Mouse (Mus musculus) right cerebral cortex, postnatal 14 days (tissue): ENCODE results near the gene Eno2.
A peak's percentile ranks its signal among the peaks of the same experiment; 100 is the strongest.
"Not testable (repeated sequence)": the region's sequence is repeated elsewhere in the genome, so short reads cannot be mapped to it uniquely, and the experiment has no call there.

ENCODE experiments used
- DNase-seq: peaks from one replicate; pipeline ENCODE4 v3.0.0; 2022

Eno2 gene

GRCm38 (mm10) chr6:124805341-124806321 lies 36.2 kb upstream of the Eno2 start:
- peak; percentile 98 for DNase-seq

GRCm38 (mm10) chr6:124804341-124804740 lies 34.9 kb upstream of the Eno2 start:
- no peak for DNase-seq

GRCm38 (mm10) chr6:124803691-124804090 lies 34.2 kb upstream of the Eno2 start:
- DNase-seq = not testable (repeated sequence)

- no peak for DNase-seq
These were observed 33.6 kb upstream of the Eno2 start for GRCm38 (mm10) chr6:124803061-124803460.

- not testable (repeated sequence) for DNase-seq
These were observed 32.9 kb upstream of the Eno2 start for GRCm38 (mm10) chr6:124802400-124802799.

- DNase-seq = no peak
These were observed 26.7 kb upstream of the Eno2 start for GRCm38 (mm10) chr6:124796200-124796599.

- DNase-seq = no peak
These were observed 26.3 kb upstream of the Eno2 start for GRCm38 (mm10) chr6:124795781-124796180.

GRCm38 (mm10) chr6:124791911-124792310 lies 22.4 kb upstream of the Eno2 start:
- no peak for DNase-seq

GRCm38 (mm10) chr6:124790121-124790520 lies 20.6 kb upstream of the Eno2 start:
- no peak for DNase-seq

GRCm38 (mm10) chr6:124789519-124789918 lies 20.0 kb upstream of the Eno2 start:
- no peak for DNase-seq

GRCm38 (mm10) chr6:124787722-124788121 lies 18.2 kb upstream of the Eno2 start:
- DNase-seq = no peak

GRCm38 (mm10) chr6:124786756-124787420 lies 17.4 kb upstream of the Eno2 start:
- no peak for DNase-seq

- no peak for DNase-seq
These were observed 13.0 kb upstream of the Eno2 start for GRCm38 (mm10) chr6:124782436-124782835.

GRCm38 (mm10) chr6:124780917-124781316 lies 11.4 kb upstream of the Eno2 start:
- DNase-seq = no peak

GRCm38 (mm10) chr6:124779984-124780416 lies 10.5 kb upstream of the Eno2 start:
- no peak for DNase-seq

GRCm38 (mm10) chr6:124779222-124779983 lies 9.9 kb upstream of the Eno2 start, which contains the start of gene Lrrc23:
TSS of gene Lrrc23 (minus strand) at chr6:124779727.
- DNase-seq = no peak

GRCm38 (mm10) chr6:124770511-124770910 lies 1.0 kb upstream of the Eno2 start:
- DNase-seq = no peak

- DNase-seq = no peak
These were observed 540 bp upstream of the Eno2 start for GRCm38 (mm10) chr6:124770013-124770412.

- DNase-seq = no peak
These were observed 799 bp downstream of the Eno2 start for GRCm38 (mm10) chr6:124768704-124769044.

GRCm38 (mm10) chr6:124767920-124768703 lies 1.4 kb downstream of the Eno2 start:
- DNase-seq = peak; percentile 51

GRCm38 (mm10) chr6:124767536-124767919 lies 1.9 kb downstream of the Eno2 start:
- DNase-seq = no peak

GRCm38 (mm10) chr6:124765951-124766350 lies 3.5 kb downstream of the Eno2 start:
- no peak for DNase-seq
